Mouse (Mus musculus) small intestine, adult 2 months (tissue): ENCODE measurements around the gene C77080.

ENCODE experiments used
- CTCF ChIP-seq: fragments of 200-500 bp; IDR thresholded peaks from 2 replicates; pipeline ENCODE4 v1.5.1; 2012; ENCODE audit warnings: low read depth, mild to moderate bottlenecking, control low read depth, inconsistent platforms, low read length, moderate library complexity, mixed read lengths; ENCODE audit not compliant: insufficient replicate concordance, insufficient read length; ENCODE audit errors: extremely low read depth
- POLR2A ChIP-seq: fragments of 200-500 bp; IDR thresholded peaks from 2 replicates; pipeline ENCODE4 v1.6.1; 2012; ENCODE audit warnings: low read depth, mild to moderate bottlenecking, control low read depth, inconsistent platforms, low read length, moderate library complexity

- no peak for TF ChIP-seq CTCF
- no peak; the same call in 1 of the 2 replicates for TF ChIP-seq POLR2A
Measured at GRCm38 (mm10) chr4:129251482-129252125, 9.6 kb downstream of the C77080 start.
